Mouse (Mus musculus) stomach, postnatal 0 days (tissue): ENCODE data around the gene Golga2. TPM values are rescaled to one million over a fixed set of nuclear protein-coding genes. Genes with fewer than 3 reads are reported as not detected.

Experiments used
- ATAC-seq: fragments of 200-750 bp; cut with Nextera tagmentation; 2 replicates; pipeline ENCODE4 v1.8.0; 2017; ENCODE audit not compliant: low FRiP score, low TSS enrichment
- DNase-seq: peaks from one replicate; pipeline ENCODE4 v3.0.0-alpha.2; 2016; ENCODE audit warnings: low spot score
- H3K27ac ChIP-seq: fragments of 300-500 bp; sonication (generic); replicated peaks from 2 replicates; pipeline ENCODE4 v1.5.1; 2014; ENCODE audit warnings: mild to moderate bottlenecking, control low read depth
- H3K27me3 ChIP-seq: fragments of 300-500 bp; sonication (generic); 2 replicates; pipeline ENCODE4 v1.6.1; 2014; ENCODE audit warnings: low read length; ENCODE audit not compliant: control insufficient read depth, insufficient read depth
- H3K36me3 ChIP-seq: fragments of 300-500 bp; sonication (generic); 2 replicates; pipeline ENCODE4 v1.6.1; 2014; ENCODE audit warnings: low read length, mixed read lengths; ENCODE audit not compliant: control insufficient read depth, insufficient read depth
- H3K4me1 ChIP-seq: fragments of 300-500 bp; sonication (generic); replicated peaks from 2 replicates; pipeline ENCODE4 v1.6.1; 2014; ENCODE audit warnings: antibody characterized with exemption; ENCODE audit not compliant: control insufficient read depth, insufficient read depth
- H3K4me2 ChIP-seq: fragments of 300-500 bp; sonication (generic); replicated peaks from 2 replicates; pipeline ENCODE4 v1.6.1; 2014; ENCODE audit warnings: low read depth, mild to moderate bottlenecking, control low read depth, moderate library complexity
- H3K4me3 ChIP-seq: fragments of 300-500 bp; sonication (generic); 2 replicates; pipeline ENCODE4 v1.5.1; 2014; ENCODE audit warnings: low read depth, low read length, control low read depth
- H3K9ac ChIP-seq: fragments of 300-500 bp; sonication (generic); 2 replicates; pipeline ENCODE4 v1.6.1; 2014; ENCODE audit warnings: mild to moderate bottlenecking, low read length, control low read depth, mixed read lengths
- H3K9me3 ChIP-seq: fragments of 300-500 bp; sonication (generic); 2 replicates; pipeline ENCODE4 v1.6.1; 2016; ENCODE audit warnings: low read length; ENCODE audit not compliant: control insufficient read depth
- CTCF ChIP-seq: IDR thresholded peaks from 2 replicates; pipeline ENCODE4 v1.5.1; 2016; ENCODE audit warnings: antibody characterized with exemption, low read depth, mild to moderate bottlenecking, moderate library complexity
- EP300 ChIP-seq: optimal IDR thresholded peaks from 2 replicates; pipeline ENCODE3; 2016; ENCODE audit warnings: antibody characterized with exemption
- WGBS: fragments of 180-500 bp; shearing (Covaris S2); extraction: QIAGEN DNeasy Blood & Tissue Kit; methylation state at CpG from one replicate; pipeline ENCODE4 v1.1.7; 2014; 5-methylcytosine and 5-hydroxymethylcytosine counted together
- polyA plus RNA-seq: library from polyadenylated mRNA; unstranded; fragments of >200 nt; fragmentation: Nextera tagmentation; extraction: Ambion mirVana; gene quantifications from 2 replicates; pipeline ENCODE4 v1.2.1, GENCODE M21; 2015

Golga2 gene
- 18.1 and 18.5 TPM in 2 replicates for polyA plus RNA-seq

GRCm38 (mm10) chr2:32287334-32287840 lies at the start of gene Golga2:
Gene Golga2 (plus strand): TSS chr2:32287384.
- DNase-seq (peak; percentile 64), ATAC-seq (peak; percentile 50)
- peak within 1 kb of the TSS; percentile 94 for H3K9ac ChIP-seq

GRCm38 (mm10) chr2:32237571-32237970 lies 49.6 kb upstream of the Golga2 start:
- Histone ChIP-seq H3K4me2 (peak overlapping the region; percentile 82), H3K36me3 (0 out of 2 replicates have a peak, but pooled peaks cover 2% of the 10 kb centered on the region), H3K27me3 (no peaks in the 10 kb centered on the region), H3K4me3 (peak overlapping the region; percentile 55), H3K9ac (no peak overlapping the region; the same call in 1 of the 2 replicates), H3K9me3 (no peaks in the 10 kb centered on the region), H3K27ac (no peak overlapping the region), H3K4me1 (no peaks in the 10 kb centered on the region)
- ATAC-seq (no peak), DNase-seq (no peak)
- TF ChIP-seq CTCF (no peak), EP300 (no peak)
- 20% methylated on average over 4 of the region's 4 CpGs for WGBS

More at GRCm38 (mm10) chr2:32287334-32287840, at the start of gene Golga2:
- H3K4me1 ChIP-seq = 0 out of 2 replicates have a peak, but pooled peaks cover 3% of the 10 kb centered on the region
- H3K9me3 ChIP-seq = no peaks in the 10 kb centered on the region
- H3K4me2 ChIP-seq = peak within 1 kb of the TSS; percentile 76
- H3K27me3 ChIP-seq = no peaks in the 10 kb centered on the region
- TF ChIP-seq EP300 = no peak
- TF ChIP-seq CTCF = no peak
- H3K4me3 ChIP-seq = peak within 1 kb of the TSS; percentile 85
- H3K27ac ChIP-seq = peak within 1 kb of the TSS; percentile 90
- peaks cover 14% of the 10 kb centered on the region for H3K36me3 ChIP-seq
- under 1% methylated on average over 23 of the region's 23 CpGs for WGBS

GRCm38 (mm10) chr2:32238708-32239435 lies 48.3 kb upstream of the Golga2 start:
- WGBS = 90% methylated on average over 9 of the region's 9 CpGs
- no peak for TF ChIP-seq EP300
- Histone ChIP-seq H3K9me3 (no peaks in the 10 kb centered on the region), H3K4me3 (no peak overlapping the region), H3K4me1 (no peaks in the 10 kb centered on the region), H3K9ac (no peak overlapping the region), H3K27me3 (no peaks in the 10 kb centered on the region), H3K27ac (no peak overlapping the region), H3K4me2 (no peak overlapping the region), H3K36me3 (peaks cover under 1% of the 10 kb centered on the region; the same call in 1 of the 2 replicates)
- ATAC-seq = no peak
- DNase-seq = no peak

GRCm38 (mm10) chr2:32240591-32240990 lies 46.6 kb upstream of the Golga2 start:
- no peak for ATAC-seq
- 76% methylated on average over 5 of the region's 5 CpGs for WGBS
- no peak overlapping the region for H3K4me3 ChIP-seq

GRCm38 (mm10) chr2:32242986-32243385 lies 44.2 kb upstream of the Golga2 start:
- 83% methylated on average over 4 of the region's 4 CpGs for WGBS
- Histone ChIP-seq H3K9me3 (no peaks in the 10 kb centered on the region), H3K4me1 (no peaks in the 10 kb centered on the region), H3K36me3 (peaks cover 13% of the 10 kb centered on the region), H3K4me3 (no peak overlapping the region), H3K27me3 (no peaks in the 10 kb centered on the region), H3K9ac (no peak overlapping the region), H3K4me2 (no peak overlapping the region), H3K27ac (no peak overlapping the region)
- ATAC-seq = no peak
- TF ChIP-seq CTCF (no peak), EP300 (no peak)
- DNase-seq = no peak

More at GRCm38 (mm10) chr2:32240591-32240990, 46.6 kb upstream of the Golga2 start:
- Histone ChIP-seq H3K4me1 (no peaks in the 10 kb centered on the region), H3K9me3 (no peaks in the 10 kb centered on the region), H3K4me2 (no peak overlapping the region), H3K27ac (no peak overlapping the region), H3K36me3 (peaks cover 4% of the 10 kb centered on the region; the same call in 1 of the 2 replicates), H3K9ac (no peak overlapping the region), H3K27me3 (no peaks in the 10 kb centered on the region)
- TF ChIP-seq EP300 (no peak), CTCF (no peak)
- DNase-seq = no peak

GRCm38 (mm10) chr2:32246741-32247140 lies 40.4 kb upstream of the Golga2 start:
- Histone ChIP-seq H3K4me3 (no peak overlapping the region), H3K27ac (no peak overlapping the region), H3K36me3 (peaks cover 16% of the 10 kb centered on the region), H3K9ac (no peak overlapping the region), H3K27me3 (no peaks in the 10 kb centered on the region), H3K9me3 (no peaks in the 10 kb centered on the region), H3K4me1 (no peaks in the 10 kb centered on the region), H3K4me2 (no peak overlapping the region)
- ATAC-seq (no peak), DNase-seq (no peak)
- TF ChIP-seq EP300 (no peak), CTCF (no peak)
- 83% methylated on average over 4 of the region's 4 CpGs for WGBS
